Mouse (Mus musculus): ENCODE measurements around the gene Vwa8.

GRCm38 (mm10) chr14:79049544-79049943 is 200.7 kb downstream of the Vwa8 start:
- TF ChIP-seq GATA1 (IDR thresholded peaks at IDR 0.05; ENCODE audit: low read length), result no peak
- TF ChIP-seq TAL1 (IDR thresholded peaks at IDR 0.05; ENCODE audit: low read length), result no peak
